Mouse (Mus musculus): ENCODE results near the gene Psma6. TPM values are rescaled to one million over a fixed set of nuclear protein-coding genes. Genes with fewer than 3 reads are reported as not detected.
"Not testable (repeated sequence)": the region's sequence is repeated elsewhere in the genome, so short reads cannot be mapped to it uniquely, and the experiment has no call there.

Psma6 gene
- polyA plus RNA-seq, 1 experiment from 2014 or later, result 419 TPM

DNA sequence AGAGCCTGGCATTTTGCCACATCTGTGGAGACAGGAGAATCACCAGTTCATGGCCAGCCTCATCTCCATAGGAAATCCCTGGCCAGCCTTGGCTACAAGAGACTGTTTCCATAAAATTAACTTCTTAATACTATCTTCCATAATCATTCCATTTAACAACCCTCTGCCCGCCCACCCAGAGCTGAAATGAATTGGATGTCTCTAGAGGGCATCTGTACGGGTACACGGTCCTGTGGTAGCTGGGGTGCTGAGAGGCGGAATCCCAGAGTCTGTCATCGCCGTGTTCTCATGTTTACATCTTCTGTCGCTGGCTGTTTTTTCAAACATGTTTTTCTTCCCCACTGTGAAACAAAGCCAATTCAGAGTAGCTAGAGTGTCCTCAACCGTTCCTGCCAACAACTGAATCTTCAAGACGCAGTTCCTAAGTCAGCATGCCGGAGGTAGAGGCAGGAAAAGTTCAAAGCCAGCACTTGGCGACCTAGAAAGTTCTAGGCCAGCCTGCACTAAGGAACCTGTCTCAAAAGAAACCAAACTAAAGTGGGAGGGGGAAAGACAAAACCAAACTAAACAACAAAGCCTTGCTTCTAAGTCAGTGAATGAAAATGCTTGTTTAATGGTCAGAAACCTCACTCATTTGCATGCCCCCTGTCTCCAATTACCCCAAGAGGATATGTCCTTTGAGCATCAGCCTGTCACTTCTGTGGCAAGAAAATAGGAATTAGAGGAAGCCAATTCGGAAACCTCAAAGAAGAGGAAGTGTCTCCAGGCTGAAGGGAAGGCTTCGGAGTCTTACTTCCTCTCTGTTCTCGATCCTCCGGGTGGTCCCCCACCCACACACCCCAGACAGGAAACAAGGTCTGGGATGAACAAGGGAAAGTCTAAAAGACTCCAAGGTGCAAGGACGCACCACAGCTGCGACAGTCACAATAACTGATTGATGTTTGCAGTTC lies 5.4 kb downstream of the Psma6 start:
- H3K27ac ChIP-seq, result peak overlapping the region; percentile 60
- WGBS, result 60% methylated on average over 17 of the region's 17 CpGs
- no peak for TF ChIP-seq CTCF (IDR thresholded peaks at IDR 0.05; ENCODE audit: low read depth)

DNA sequence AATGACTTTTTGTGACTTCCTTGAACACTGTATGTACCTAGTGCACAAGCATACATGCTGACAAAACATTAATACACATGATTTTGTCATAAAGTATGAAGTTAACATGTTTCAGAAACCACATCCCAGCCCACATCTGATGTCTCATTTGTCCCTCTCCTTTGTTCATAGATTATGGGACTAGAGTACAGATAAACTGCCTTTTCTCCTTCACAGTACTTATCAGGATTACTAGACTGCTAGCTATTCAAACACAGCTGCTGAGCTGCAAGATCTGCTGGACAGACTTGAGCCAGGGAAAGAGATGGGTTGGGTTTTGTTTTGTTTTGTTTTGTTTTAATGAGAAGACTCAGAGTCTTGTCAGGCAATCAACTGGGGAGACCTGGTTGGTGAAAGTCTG lies 8.1 kb downstream of the Psma6 start:
- no peak overlapping the region for H3K27ac ChIP-seq
- H3K4me2 ChIP-seq (ENCODE audit: low read length), result no peak overlapping the region
- no peaks in the 10 kb centered on the region for H3K27me3 ChIP-seq (ENCODE audit: insufficient read depth, low read length)
- DNase-seq (ENCODE audit: low spot score), result no peak
- H3K4me3 ChIP-seq (replicated peaks; ENCODE audit: low read depth, low read length), result no peak overlapping the region
- TF ChIP-seq CTCF (IDR thresholded peaks at IDR 0.05; ENCODE audit: low read depth), result no peak
- ATAC-seq (replicated peaks; ENCODE audit: low FRiP score, low read depth), result no peak
- H3K9ac ChIP-seq (ENCODE audit: low read depth, low read length), result no peak overlapping the region
- no peaks in the 10 kb centered on the region for H3K9me3 ChIP-seq (replicated peaks; ENCODE audit: low read length)
- H3K36me3 ChIP-seq (ENCODE audit: insufficient read depth, low read length), result no peaks in the 10 kb centered on the region
- H3K4me1 ChIP-seq (replicated peaks; ENCODE audit: insufficient read depth, low read length), result 0 out of 2 replicates have a peak, but pooled peaks cover 12% of the 10 kb centered on the region

More for the DNA sequence above, 5.4 kb downstream of the Psma6 start:
- Histone ChIP-seq H3K4me2 (ENCODE audit: low read length) (no peak overlapping the region), H3K27me3 (ENCODE audit: insufficient read depth, low read length) (no peaks in the 10 kb centered on the region), H3K9ac (ENCODE audit: low read depth, low read length) (0 out of 2 replicates have a peak overlapping the region, but pooled peaks have one; percentile 6), H3K9me3 (replicated peaks; ENCODE audit: low read length) (no peaks in the 10 kb centered on the region), H3K4me3 (replicated peaks; ENCODE audit: low read depth, low read length) (no peak overlapping the region), H3K4me1 (replicated peaks; ENCODE audit: insufficient read depth, low read length) (0 out of 2 replicates have a peak, but pooled peaks cover 12% of the 10 kb centered on the region), H3K36me3 (ENCODE audit: insufficient read depth, low read length) (no peaks in the 10 kb centered on the region)
- DNase-seq (ENCODE audit: low spot score), result peak; percentile 60
- no peak; the same call in 1 of the 2 replicates for ATAC-seq (replicated peaks; ENCODE audit: low FRiP score, low read depth)

DNA sequence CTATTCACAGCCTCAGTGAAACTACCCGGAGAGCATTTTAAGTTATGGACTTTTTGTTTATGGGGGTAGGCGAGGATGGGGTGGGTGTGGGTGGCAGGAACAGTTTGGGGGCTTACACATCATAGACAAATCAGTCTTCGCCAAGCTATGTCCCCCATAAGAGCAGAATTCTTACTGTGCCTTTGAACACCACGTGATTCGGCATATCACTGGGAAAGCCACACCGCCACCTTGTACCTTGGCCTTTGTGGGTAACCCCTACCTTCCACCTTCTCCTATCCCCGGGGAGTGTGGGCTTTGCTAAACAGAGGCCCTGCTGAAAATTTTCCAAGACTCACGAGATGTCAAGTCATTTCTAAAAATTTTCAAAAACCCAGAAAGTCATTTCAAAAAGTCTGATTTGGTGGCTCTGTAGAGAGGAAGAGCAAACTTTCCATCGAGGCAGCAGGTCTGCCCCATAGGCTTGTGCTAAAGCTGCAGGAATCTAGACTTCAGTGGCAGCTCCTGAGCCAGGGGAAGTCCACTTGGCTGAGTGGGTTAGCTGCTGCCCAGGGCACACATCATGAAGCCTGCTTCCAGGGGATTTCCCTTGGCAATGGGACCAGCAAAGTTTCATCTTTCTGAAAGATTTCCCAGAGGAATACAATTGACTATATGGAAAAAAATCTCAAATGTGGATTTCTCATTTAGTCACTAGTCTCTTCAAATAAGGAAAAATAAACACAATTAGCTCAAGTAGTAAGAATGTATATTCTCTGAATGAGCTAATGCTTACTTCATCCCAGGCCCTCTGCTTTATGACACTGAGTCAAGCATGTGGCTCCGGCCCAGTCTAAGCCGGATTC lies 8.9 kb downstream of the Psma6 start:
- 84% methylated on average over 11 of the region's 11 CpGs for WGBS
- Histone ChIP-seq H3K4me2 (ENCODE audit: low read length) (no peak overlapping the region), H3K9me3 (replicated peaks; ENCODE audit: low read length) (no peaks in the 10 kb centered on the region), H3K27me3 (ENCODE audit: insufficient read depth, low read length) (no peaks in the 10 kb centered on the region), H3K36me3 (ENCODE audit: insufficient read depth, low read length) (no peaks in the 10 kb centered on the region), H3K4me3 (replicated peaks; ENCODE audit: low read depth, low read length) (no peak overlapping the region), H3K4me1 (replicated peaks; ENCODE audit: insufficient read depth, low read length) (0 out of 2 replicates have a peak, but pooled peaks cover 12% of the 10 kb centered on the region), H3K27ac (no peak overlapping the region), H3K9ac (ENCODE audit: low read depth, low read length) (no peak overlapping the region)
- no peak for TF ChIP-seq CTCF (IDR thresholded peaks at IDR 0.05; ENCODE audit: low read depth)
- DNase-seq (ENCODE audit: low spot score) (no peak), ATAC-seq (replicated peaks; ENCODE audit: low FRiP score, low read depth) (no peak)

DNA sequence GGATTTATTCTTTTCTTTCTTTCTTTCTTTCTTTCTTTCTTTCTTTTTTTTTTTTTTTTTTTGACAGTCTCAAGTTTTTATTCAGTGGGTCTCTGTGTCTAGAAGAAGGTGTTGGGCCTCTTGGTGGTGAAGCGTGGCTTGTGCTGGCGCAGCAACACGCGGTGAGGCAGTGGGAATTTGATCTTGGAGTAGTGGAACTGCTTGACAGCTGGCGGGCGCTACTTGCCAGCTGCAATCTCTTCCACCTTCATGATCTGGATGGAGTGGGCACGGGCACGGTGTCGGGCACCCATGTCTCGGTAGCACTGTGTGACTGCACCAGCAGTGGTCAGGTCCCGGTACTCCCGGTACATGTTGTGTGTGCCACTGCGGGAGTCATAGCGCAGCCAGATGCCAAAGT lies 11.6 kb downstream of the Psma6 start:
- not testable (repeated sequence) for H3K36me3 ChIP-seq (ENCODE audit: insufficient read depth, low read length); ATAC-seq (replicated peaks; ENCODE audit: low FRiP score, low read depth); DNase-seq (ENCODE audit: low spot score); H3K4me2 ChIP-seq (ENCODE audit: low read length); H3K4me3 ChIP-seq (replicated peaks; ENCODE audit: low read depth, low read length); H3K27me3 ChIP-seq (ENCODE audit: insufficient read depth, low read length); H3K9me3 ChIP-seq (replicated peaks; ENCODE audit: low read length); H3K9ac ChIP-seq (ENCODE audit: low read depth, low read length); H3K27ac ChIP-seq; H3K4me1 ChIP-seq (replicated peaks; ENCODE audit: insufficient read depth, low read length)
- WGBS, result 94% methylated on average over 14 of the region's 14 CpGs

DNA sequence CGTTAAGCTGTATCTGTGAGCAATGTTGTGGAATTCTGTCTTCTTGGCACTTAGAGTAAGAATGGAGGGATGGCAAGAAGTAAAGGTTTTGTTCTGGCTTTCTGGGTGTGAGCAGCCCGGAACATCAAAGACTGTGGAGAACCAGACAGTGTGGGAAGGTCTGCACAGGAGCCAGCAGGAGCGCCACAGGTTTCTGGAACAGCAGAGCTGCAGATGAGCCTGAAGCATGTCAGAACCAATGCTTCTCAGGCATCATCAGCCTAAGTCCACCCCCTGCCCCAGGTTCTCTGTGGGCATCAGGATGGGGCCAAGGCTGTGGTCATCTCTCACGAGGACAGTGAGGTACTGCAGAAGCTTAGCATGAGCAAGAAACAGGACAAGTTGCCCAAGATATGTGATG lies 12.5 kb downstream of the Psma6 start:
- ATAC-seq (replicated peaks; ENCODE audit: low FRiP score, low read depth), result no peak
- H3K27me3 ChIP-seq (ENCODE audit: insufficient read depth, low read length), result no peaks in the 10 kb centered on the region
- H3K4me1 ChIP-seq (replicated peaks; ENCODE audit: insufficient read depth, low read length), result peaks cover 9% of the 10 kb centered on the region; the same call in 1 of the 2 replicates
- H3K9me3 ChIP-seq (replicated peaks; ENCODE audit: low read length), result no peaks in the 10 kb centered on the region
- no peaks in the 10 kb centered on the region for H3K36me3 ChIP-seq (ENCODE audit: insufficient read depth, low read length)
- 92% methylated on average over 4 of the region's 4 CpGs for WGBS
- no peak overlapping the region for H3K27ac ChIP-seq
- no peak for DNase-seq (ENCODE audit: low spot score)
- no peak overlapping the region for H3K4me3 ChIP-seq (replicated peaks; ENCODE audit: low read depth, low read length)
- H3K4me2 ChIP-seq (ENCODE audit: low read length), result no peak overlapping the region
- no peak for TF ChIP-seq CTCF (IDR thresholded peaks at IDR 0.05; ENCODE audit: low read depth)
- H3K9ac ChIP-seq (ENCODE audit: low read depth, low read length), result no peak overlapping the region

DNA sequence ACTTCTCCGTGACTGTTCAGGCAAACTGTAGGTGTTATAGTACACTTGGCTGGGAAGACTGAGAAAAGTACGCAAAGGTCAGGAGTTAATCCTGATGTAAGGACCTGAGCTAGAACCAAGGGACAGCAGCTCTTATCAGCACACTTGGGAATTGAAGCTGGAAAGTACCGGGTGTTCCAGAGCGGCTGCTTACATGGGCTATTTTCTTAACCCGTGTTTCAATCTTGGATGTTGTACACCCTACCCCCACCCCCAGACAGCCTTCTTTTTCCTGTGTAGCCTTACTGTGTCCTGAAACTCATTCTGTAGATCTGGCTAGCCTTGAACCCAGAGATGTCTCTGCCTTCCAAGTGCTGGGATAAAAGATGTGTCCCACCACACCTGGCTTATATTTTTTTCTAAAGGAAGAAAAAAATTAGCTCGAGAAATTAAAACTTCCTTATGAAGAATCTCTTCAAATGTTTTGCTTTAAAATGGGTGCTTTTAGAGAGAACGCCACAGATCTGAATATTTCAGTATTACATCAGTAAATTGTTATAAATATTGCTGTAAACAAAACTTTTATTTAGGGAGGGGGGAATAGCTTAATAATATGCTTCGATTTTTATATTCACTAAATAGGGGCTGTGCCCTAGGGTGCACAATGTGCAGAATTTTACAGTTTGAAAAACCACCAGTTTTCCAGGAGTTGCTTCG lies 13.7 kb downstream of the Psma6 start:
- ATAC-seq (replicated peaks; ENCODE audit: low FRiP score, low read depth), result no peak
- Histone ChIP-seq H3K36me3 (ENCODE audit: insufficient read depth, low read length) (no peaks in the 10 kb centered on the region), H3K9me3 (replicated peaks; ENCODE audit: low read length) (no peaks in the 10 kb centered on the region), H3K4me2 (ENCODE audit: low read length) (peak overlapping the region; percentile 73), H3K9ac (ENCODE audit: low read depth, low read length) (peak overlapping the region; percentile 85), H3K4me1 (replicated peaks; ENCODE audit: insufficient read depth, low read length) (peaks cover 9% of the 10 kb centered on the region; the same call in 1 of the 2 replicates), H3K27ac (peak overlapping the region; percentile 98), H3K27me3 (ENCODE audit: insufficient read depth, low read length) (no peaks in the 10 kb centered on the region), H3K4me3 (replicated peaks; ENCODE audit: low read depth, low read length) (peak overlapping the region; percentile 67)
- TF ChIP-seq CTCF (IDR thresholded peaks at IDR 0.05; ENCODE audit: low read depth), result no peak
- WGBS, result 59% methylated on average over 9 of the region's 9 CpGs
- peak; percentile 16 for DNase-seq (ENCODE audit: low spot score)

Data from kidney, postnatal 0 days (tissue).